Mouse (Mus musculus) 3T3-L1 (cell line): ENCODE measurements around the gene Sec1.

ENCODE experiments used
- DNase-seq: peaks from one replicate; pipeline ENCODE4 v3.0.0-alpha.2; 2015; ENCODE audit warnings: low read depth, low spot score

The Sec1 gene

DNA sequence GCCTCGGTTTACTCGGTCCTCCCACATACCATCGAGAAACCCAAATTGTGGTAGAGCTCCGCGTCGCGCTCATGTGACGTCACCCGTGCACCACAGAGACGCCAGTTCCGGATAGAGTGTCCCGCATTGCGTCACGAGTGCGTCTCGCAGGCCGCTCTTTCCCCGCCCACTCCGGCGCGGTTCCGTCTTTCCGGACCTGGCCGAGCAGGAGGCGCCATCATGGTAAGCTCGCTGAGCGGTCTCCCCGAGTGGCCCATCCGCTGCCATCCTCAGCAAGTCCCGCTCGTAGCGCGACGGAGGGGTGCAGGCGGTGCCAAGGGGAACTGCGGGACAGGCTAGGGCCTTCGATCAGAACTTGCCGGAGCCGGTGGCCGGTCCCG is 23.7 kb upstream of the Sec1 start, which contains the start of gene Sphk2:
Sphk2 (minus strand) TSS at position 85 of the 380 bp plus-strand sequence.
- peak; percentile 94 for DNase-seq

GRCm38 (mm10) chr7:45716952-45717917 is 23.0 kb upstream of the Sec1 start:
- no peak for DNase-seq

DNA sequence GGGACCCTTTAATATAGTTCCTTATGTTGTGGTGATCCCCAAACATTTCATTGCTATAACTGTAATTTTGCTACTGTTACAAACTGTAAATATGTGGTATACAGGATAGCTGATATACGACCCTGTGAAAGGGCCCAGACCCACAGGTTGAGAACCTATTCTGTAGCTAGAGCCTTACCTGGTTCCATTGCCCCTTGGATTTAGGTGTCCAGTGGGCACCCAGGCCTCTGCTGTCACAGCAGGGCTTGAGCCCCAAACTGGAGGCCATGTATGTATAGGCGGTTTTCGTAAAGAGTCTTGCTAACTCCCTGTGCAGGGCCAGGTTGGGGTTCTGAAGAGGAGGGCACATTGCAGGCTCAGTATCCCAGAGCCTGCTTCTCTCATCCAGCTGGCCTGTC is 22.3 kb upstream of the Sec1 start:
- no peak for DNase-seq

DNA sequence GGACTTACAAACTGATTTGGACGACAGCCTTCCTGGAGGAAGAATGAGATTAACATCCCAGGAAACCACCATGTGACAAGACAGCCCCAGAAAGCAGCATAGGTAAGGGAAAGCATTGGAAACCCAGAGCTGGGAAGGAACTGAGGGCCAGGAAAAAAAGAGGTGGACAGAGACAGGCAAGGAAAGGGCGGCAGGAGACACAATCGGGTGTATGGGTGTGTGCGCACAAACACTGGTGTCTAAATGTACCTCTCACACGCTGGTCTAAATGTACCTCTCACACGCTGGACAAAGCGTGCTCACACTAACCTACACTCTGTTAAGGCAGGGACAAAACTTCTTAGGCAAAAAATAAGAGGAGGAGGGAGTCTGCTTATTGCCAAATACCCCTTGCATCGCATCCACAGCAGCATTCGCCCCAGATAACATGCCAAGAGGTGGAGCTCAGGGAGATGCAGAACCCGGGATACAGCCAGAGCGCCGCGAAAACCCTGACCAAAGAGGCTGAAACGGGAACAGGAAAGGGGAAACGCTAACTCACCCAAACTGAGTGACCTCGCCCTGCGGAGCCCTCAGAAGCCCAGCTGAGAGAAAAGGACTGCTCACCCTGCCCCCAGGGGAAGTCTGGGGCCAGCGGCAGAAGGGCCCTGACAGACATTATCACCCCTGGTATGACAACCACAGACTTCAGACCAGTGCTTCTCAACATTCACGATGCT is 21.7 kb upstream of the Sec1 start:
- no peak for DNase-seq

- DNase-seq: peak; percentile 98
Measured at GRCm38 (mm10) chr7:45715090-45715708, 21.0 kb upstream of the Sec1 start, which contains the start of gene Rpl18. Gene Rpl18, plus strand, starts transcription at chr7:45715457.

GRCm38 (mm10) chr7:45714630-45715089 is 20.5 kb upstream of the Sec1 start:
- peak; percentile 43 for DNase-seq

DNA sequence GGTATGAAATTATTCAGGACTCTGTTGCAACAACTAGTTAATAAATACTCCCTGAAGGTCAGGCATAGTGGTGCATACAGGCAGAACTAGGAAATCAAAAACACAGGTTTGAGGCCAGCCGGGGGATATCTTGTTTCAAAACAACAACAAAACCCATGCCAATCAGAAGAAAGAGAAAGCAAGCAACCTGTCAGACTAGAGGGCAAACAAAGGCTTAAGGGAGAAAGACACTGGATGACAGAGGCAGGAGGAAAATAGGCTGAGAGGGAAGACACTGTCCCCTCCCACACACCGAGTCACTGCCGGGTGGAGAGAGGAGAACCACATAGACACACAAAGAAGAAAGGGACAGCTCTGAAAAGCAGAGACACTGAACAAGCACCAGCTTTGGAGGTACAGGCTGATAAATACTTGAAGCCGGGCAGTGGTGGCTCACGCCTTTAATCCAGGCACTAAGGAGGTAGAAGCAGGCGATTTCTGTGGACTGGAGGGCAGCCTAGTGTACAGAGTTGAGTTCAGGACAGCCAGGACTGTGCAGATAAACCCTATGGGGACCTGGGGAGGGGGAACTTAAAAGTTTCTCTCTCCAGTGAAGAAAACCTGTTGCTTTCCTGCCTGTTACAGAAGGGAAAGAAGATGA is 19.8 kb upstream of the Sec1 start:
- no peak for DNase-seq

DNA sequence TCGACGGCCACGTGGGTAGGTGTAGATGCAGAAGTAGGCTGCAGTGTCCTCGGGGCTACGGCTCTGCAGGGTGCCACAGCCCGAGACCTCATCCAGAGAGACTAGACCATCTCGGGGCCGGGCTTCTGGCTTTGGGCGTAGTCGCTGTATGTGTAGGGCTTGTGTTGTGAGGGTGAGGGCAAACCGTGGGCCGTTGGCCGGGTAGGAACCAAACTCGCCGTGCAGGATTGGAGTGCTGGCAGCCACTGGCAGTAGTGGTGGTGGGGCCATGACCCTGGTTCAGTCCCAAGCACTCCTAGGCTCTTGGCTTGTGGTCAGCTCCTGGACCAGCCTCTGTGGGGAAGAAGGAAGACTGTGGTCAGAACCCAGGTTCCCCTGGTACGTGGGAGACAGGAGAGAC is 19.2 kb upstream of the Sec1 start:
- no peak for DNase-seq

DNA sequence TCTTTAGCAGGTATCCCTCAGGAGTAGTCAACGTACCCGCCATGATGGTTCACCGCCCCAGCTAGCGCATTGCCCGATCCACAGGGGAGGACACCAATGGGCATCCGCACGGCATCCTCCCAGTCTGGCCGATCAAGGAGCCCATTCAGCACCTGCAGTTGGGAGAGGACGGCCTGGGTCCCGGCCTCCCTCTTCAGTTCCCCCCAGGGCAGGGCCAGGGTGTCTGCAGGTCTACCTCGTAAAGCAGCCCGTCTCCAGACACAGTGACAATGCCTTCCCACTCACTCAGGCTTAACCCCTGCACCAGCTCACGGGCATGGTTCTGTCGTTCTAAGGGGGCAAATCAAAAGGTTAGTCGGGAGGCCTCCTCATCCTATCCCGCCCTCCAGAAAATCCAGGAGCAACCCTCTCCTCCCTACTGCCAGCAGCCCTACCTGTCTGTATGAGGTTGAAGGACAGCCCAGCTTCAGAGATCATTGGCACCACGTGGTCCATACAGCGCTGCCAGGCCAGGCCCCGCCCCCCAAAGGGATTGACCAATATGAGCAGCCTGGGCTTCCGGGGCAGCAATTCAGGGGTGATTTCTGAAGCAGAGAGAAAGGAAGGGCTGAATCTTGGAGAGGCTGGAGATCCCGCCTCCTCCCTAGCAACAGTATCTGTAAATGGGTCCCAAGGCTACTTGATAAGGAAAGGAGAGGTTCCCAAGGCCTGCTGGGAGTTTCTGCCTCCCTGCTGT is 18.0 kb upstream of the Sec1 start:
- DNase-seq: no peak

GRCm38 (mm10) chr7:45711316-45712021 is 17.3 kb upstream of the Sec1 start:
- DNase-seq: no peak

- no peak for DNase-seq
Measured at GRCm38 (mm10) chr7:45710477-45711191, 16.4 kb upstream of the Sec1 start.

DNA sequence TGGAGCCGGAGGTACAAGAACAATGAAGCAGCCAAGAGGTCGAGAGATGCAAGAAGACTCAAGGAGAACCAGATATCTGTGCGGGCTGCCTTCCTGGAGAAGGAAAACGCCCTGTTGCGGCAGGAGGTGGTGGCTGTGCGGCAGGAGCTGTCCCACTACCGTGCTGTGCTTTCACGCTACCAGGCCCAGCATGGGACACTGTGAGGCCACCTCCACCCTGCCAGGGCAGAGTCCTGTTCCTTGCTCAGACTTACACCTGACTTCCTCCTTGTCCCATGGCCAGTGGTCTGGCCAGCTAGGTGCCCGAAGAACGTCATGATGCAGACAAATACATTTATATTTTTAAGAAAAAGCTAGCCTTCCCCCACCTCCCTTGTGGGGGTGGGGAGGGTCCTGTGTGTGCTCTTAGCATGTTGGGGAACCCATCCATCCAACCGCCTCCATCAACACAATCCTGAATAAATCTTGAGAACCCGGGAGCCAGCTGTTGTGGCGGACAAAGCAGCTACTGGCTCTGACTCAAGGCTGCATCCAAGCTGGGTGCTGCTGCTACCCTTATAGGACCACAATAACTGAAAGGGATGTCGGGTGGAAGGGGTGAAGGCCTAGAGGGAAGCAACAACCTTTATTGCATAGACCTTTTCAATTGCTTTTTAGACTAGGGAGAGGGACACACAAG is 15.6 kb upstream of the Sec1 start:
- no peak for DNase-seq

- no peak for DNase-seq
Measured at GRCm38 (mm10) chr7:45709036-45709435, 14.8 kb upstream of the Sec1 start.

DNA sequence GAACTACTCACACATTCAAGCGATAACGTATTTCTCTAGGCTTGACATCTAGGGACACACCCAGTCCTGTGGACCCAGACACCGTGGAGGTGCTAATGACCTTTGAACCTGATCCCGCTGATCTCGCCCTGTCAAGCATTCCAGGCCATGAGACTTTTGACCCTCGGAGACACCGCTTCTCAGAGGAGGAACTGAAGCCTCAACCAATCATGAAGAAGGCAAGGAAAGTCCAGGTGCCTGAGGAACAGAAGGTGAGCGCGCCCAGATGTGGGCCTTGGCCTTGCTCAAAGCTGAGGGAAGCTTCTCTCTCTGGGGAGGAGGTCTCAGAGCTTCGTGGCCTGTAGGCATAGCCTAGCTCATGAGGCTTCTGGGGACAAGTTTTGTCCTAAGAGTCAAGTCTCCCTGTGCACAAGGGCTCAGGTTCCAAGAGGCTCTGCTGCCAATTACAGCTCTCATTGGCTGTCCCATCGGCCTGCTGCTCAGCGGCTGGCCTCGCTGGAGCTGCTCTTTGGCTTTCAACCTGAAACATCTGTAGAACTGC is 14.1 kb upstream of the Sec1 start:
- no peak for DNase-seq

DNA sequence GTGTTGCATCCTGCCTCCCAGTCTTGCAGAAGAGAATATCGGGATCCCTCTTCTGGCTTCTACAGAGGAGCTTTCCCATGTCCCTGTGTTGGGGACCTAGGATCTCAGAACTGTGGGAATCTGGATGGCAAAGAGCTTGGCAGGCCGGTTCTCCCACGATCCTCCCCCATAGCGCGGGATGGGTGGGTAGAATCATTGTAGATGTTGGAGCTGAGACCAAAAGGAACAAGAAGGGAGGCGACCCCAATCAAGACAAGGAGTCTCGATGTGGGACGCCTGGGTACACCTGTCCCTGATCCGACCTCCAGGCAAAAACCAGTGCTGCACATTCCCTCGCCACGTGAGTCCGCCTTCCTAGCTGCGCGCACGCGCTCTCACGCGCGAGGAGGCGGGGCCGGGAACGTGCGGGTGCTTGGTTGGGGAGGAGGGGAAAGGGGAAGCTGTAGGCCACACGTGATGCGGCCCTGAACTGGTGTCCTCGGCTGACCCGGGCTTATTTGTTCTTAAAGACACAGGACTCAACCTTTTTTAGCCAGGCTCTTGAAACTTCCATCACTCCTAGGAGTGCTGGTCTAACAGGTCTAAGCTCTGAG is 13.3 kb upstream of the Sec1 start:
- peak; percentile 84 for DNase-seq

DNA sequence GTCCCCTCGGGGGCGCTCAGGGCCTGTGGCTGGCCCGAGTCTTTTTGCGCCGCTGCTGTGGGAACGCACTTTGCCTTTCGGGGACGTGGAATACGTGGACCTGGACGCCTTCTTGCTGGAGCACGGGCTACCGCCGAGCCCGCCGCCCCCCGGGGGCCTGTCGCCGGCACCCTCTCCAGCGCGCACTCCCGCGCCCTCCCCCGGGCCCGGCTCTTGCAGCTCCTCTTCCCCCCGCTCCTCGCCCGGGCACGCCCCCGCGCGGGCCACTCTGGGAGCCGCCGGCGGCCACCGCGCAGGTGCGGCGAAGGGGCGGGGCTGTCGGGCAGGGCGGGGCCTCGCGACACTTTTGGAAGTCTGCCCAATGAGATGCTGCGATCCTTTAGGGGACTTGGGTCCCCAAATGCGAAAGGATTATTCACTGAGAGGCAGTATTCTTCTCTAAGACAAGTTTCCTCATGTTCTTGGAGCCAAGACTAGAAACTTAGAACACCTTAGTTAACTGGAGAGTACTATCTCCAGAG is 12.6 kb upstream of the Sec1 start:
- DNase-seq: peak; percentile 56

- peak; percentile 75 for DNase-seq
Measured at GRCm38 (mm10) chr7:45705873-45706281, 11.7 kb upstream of the Sec1 start.

DNA sequence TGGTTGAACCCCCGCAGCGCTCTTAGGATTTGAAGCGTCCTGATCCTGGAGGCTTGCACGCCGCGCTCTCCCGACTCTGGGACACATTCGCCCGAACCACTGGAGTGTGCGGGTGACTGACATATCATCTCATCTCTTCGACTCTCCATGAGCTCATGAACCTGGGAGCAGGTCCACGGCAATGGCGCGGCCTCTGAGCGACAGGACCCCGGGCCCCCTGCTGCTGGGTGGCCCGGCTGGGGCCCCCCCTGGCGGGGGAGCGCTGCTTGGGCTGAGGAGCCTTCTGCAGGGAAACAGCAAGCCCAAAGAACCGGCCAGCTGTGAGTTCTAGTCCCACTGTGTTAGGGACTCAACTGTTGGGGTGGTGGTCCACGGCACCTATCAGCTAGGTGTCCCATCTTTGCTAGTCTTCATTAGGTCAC is 11.3 kb upstream of the Sec1 start:
- no peak for DNase-seq
